Mouse (Mus musculus): ENCODE results near the gene Gm21985. TPM values are rescaled to one million over a fixed set of nuclear protein-coding genes. Genes with fewer than 3 reads are reported as not detected.
"Not testable (repeated sequence)": the region's sequence is repeated elsewhere in the genome, so short reads cannot be mapped to it uniquely, and the experiment has no call there.

The Gm21985 gene
- polyA plus RNA-seq, 1 experiment from 2014 or later = not detected

GRCm38 (mm10) chr2:112430403-112430802 lies 164.3 kb downstream of the Gm21985 start:
- TF ChIP-seq CTCF (IDR thresholded peaks at IDR 0.05; ENCODE audit: low read depth) = no peak
- Histone ChIP-seq H3K27ac (ENCODE audit: low read depth, low read length) (no peak overlapping the region), H3K27me3 (replicated peaks; ENCODE audit: control insufficient read depth, insufficient read depth, low read length) (no peaks in the 10 kb centered on the region), H3K4me1 (replicated peaks; ENCODE audit: control insufficient read depth, insufficient read depth, low read length) (no peaks in the 10 kb centered on the region), H3K9ac (ENCODE audit: low read depth, low read length) (no peak overlapping the region), H3K36me3 (ENCODE audit: control insufficient read depth, insufficient read depth) (no peaks in the 10 kb centered on the region), H3K9me3 (ENCODE audit: control insufficient read depth) (no peaks in the 10 kb centered on the region), H3K4me3 (ENCODE audit: low read depth, low read length) (no peak overlapping the region), H3K4me2 (replicated peaks; ENCODE audit: low read depth) (no peak overlapping the region)
- WGBS = 46% methylated on average over 5 of the region's 5 CpGs
- ATAC-seq = no peak

GRCm38 (mm10) chr2:112432523-112432922 lies 166.4 kb downstream of the Gm21985 start:
- Histone ChIP-seq H3K9ac (ENCODE audit: low read depth, low read length) (no peak overlapping the region), H3K9me3 (ENCODE audit: control insufficient read depth) (no peaks in the 10 kb centered on the region), H3K4me1 (replicated peaks; ENCODE audit: control insufficient read depth, insufficient read depth, low read length) (no peaks in the 10 kb centered on the region), H3K4me2 (replicated peaks; ENCODE audit: low read depth) (no peak overlapping the region), H3K4me3 (ENCODE audit: low read depth, low read length) (no peak overlapping the region), H3K36me3 (ENCODE audit: control insufficient read depth, insufficient read depth) (no peaks in the 10 kb centered on the region), H3K27ac (ENCODE audit: low read depth, low read length) (no peak overlapping the region), H3K27me3 (replicated peaks; ENCODE audit: control insufficient read depth, insufficient read depth, low read length) (no peaks in the 10 kb centered on the region)
- no peak for TF ChIP-seq CTCF (IDR thresholded peaks at IDR 0.05; ENCODE audit: low read depth)
- no peak for ATAC-seq
- WGBS = 90% methylated on average over 2 of the region's 2 CpGs

- ATAC-seq = 0 out of 2 replicates have a peak, but pooled peaks have one; percentile 33
- Histone ChIP-seq H3K36me3 (ENCODE audit: control insufficient read depth, insufficient read depth) (no peaks in the 10 kb centered on the region), H3K4me1 (replicated peaks; ENCODE audit: control insufficient read depth, insufficient read depth, low read length) (no peaks in the 10 kb centered on the region), H3K27me3 (replicated peaks; ENCODE audit: control insufficient read depth, insufficient read depth, low read length) (no peaks in the 10 kb centered on the region), H3K4me3 (ENCODE audit: low read depth, low read length) (no peak overlapping the region), H3K9ac (ENCODE audit: low read depth, low read length) (no peak overlapping the region), H3K27ac (ENCODE audit: low read depth, low read length) (no peak overlapping the region), H3K9me3 (ENCODE audit: control insufficient read depth) (no peaks in the 10 kb centered on the region), H3K4me2 (replicated peaks; ENCODE audit: low read depth) (no peak overlapping the region)
- 39% methylated on average over 2 of the region's 2 CpGs for WGBS
- TF ChIP-seq CTCF (IDR thresholded peaks at IDR 0.05; ENCODE audit: low read depth) = no peak
Observed at GRCm38 (mm10) chr2:112433359-112433758, 167.2 kb downstream of the Gm21985 start.

GRCm38 (mm10) chr2:112436292-112436691 lies 170.2 kb downstream of the Gm21985 start:
- no peak overlapping the region for H3K27ac ChIP-seq (ENCODE audit: low read depth, low read length)

GRCm38 (mm10) chr2:112437589-112437988 lies 171.5 kb downstream of the Gm21985 start:
- TF ChIP-seq CTCF (IDR thresholded peaks at IDR 0.05; ENCODE audit: low read depth) = no peak
- Histone ChIP-seq H3K4me1 (replicated peaks; ENCODE audit: control insufficient read depth, insufficient read depth, low read length) (no peaks in the 10 kb centered on the region), H3K27me3 (replicated peaks; ENCODE audit: control insufficient read depth, insufficient read depth, low read length) (no peaks in the 10 kb centered on the region), H3K9me3 (ENCODE audit: control insufficient read depth) (no peaks in the 10 kb centered on the region), H3K4me3 (ENCODE audit: low read depth, low read length) (no peak overlapping the region), H3K4me2 (replicated peaks; ENCODE audit: low read depth) (no peak overlapping the region), H3K36me3 (ENCODE audit: control insufficient read depth, insufficient read depth) (no peaks in the 10 kb centered on the region), H3K27ac (ENCODE audit: low read depth, low read length) (no peak overlapping the region), H3K9ac (ENCODE audit: low read depth, low read length) (no peak overlapping the region)
- 94% methylated on average over 2 of the region's 2 CpGs for WGBS
- no peak for ATAC-seq

More at GRCm38 (mm10) chr2:112436292-112436691, 170.2 kb downstream of the Gm21985 start:
- H3K9ac ChIP-seq (ENCODE audit: low read depth, low read length) = no peak overlapping the region
- ATAC-seq = no peak
- no peaks in the 10 kb centered on the region for H3K4me1 ChIP-seq (replicated peaks; ENCODE audit: control insufficient read depth, insufficient read depth, low read length)
- WGBS = 81% methylated on average over 4 of the region's 4 CpGs
- no peak for TF ChIP-seq CTCF (IDR thresholded peaks at IDR 0.05; ENCODE audit: low read depth)
- H3K4me2 ChIP-seq (replicated peaks; ENCODE audit: low read depth) = no peak overlapping the region
- H3K36me3 ChIP-seq (ENCODE audit: control insufficient read depth, insufficient read depth) = no peaks in the 10 kb centered on the region
- H3K9me3 ChIP-seq (ENCODE audit: control insufficient read depth) = no peaks in the 10 kb centered on the region
- no peaks in the 10 kb centered on the region for H3K27me3 ChIP-seq (replicated peaks; ENCODE audit: control insufficient read depth, insufficient read depth, low read length)
- no peak overlapping the region for H3K4me3 ChIP-seq (ENCODE audit: low read depth, low read length)

- no peak for ATAC-seq
- Histone ChIP-seq H3K4me3 (ENCODE audit: low read depth, low read length) (no peak overlapping the region), H3K4me1 (replicated peaks; ENCODE audit: control insufficient read depth, insufficient read depth, low read length) (no peaks in the 10 kb centered on the region), H3K36me3 (ENCODE audit: control insufficient read depth, insufficient read depth) (no peaks in the 10 kb centered on the region), H3K27me3 (replicated peaks; ENCODE audit: control insufficient read depth, insufficient read depth, low read length) (no peaks in the 10 kb centered on the region), H3K27ac (ENCODE audit: low read depth, low read length) (no peak overlapping the region), H3K4me2 (replicated peaks; ENCODE audit: low read depth) (no peak overlapping the region), H3K9me3 (ENCODE audit: control insufficient read depth) (no peaks in the 10 kb centered on the region), H3K9ac (ENCODE audit: low read depth, low read length) (no peak overlapping the region)
- 63% methylated on average over 2 of the region's 2 CpGs for WGBS
- TF ChIP-seq CTCF (IDR thresholded peaks at IDR 0.05; ENCODE audit: low read depth) = no peak
Observed at GRCm38 (mm10) chr2:112443491-112443890, 177.4 kb downstream of the Gm21985 start.

GRCm38 (mm10) chr2:112445511-112445910 lies 179.4 kb downstream of the Gm21985 start:
- Histone ChIP-seq H3K27me3 (replicated peaks; ENCODE audit: control insufficient read depth, insufficient read depth, low read length) (no peaks in the 10 kb centered on the region), H3K36me3 (ENCODE audit: control insufficient read depth, insufficient read depth) (no peaks in the 10 kb centered on the region), H3K4me3 (ENCODE audit: low read depth, low read length) (no peak overlapping the region), H3K4me2 (replicated peaks; ENCODE audit: low read depth) (no peak overlapping the region), H3K4me1 (replicated peaks; ENCODE audit: control insufficient read depth, insufficient read depth, low read length) (no peaks in the 10 kb centered on the region), H3K9me3 (ENCODE audit: control insufficient read depth) (no peaks in the 10 kb centered on the region), H3K9ac (ENCODE audit: low read depth, low read length) (no peak overlapping the region), H3K27ac (ENCODE audit: low read depth, low read length) (no peak overlapping the region)
- no peak for TF ChIP-seq CTCF (IDR thresholded peaks at IDR 0.05; ENCODE audit: low read depth)
- no peak for ATAC-seq

GRCm38 (mm10) chr2:112448046-112448445 lies 181.9 kb downstream of the Gm21985 start:
- 71% methylated on average over 4 of the region's 4 CpGs for WGBS
- not testable (repeated sequence) for ATAC-seq; H3K27ac ChIP-seq (ENCODE audit: low read depth, low read length)

More at GRCm38 (mm10) chr2:112448046-112448445, 181.9 kb downstream of the Gm21985 start:
- not testable (repeated sequence) for H3K4me2 ChIP-seq (replicated peaks; ENCODE audit: low read depth); H3K4me1 ChIP-seq (replicated peaks; ENCODE audit: control insufficient read depth, insufficient read depth, low read length); H3K9me3 ChIP-seq (ENCODE audit: control insufficient read depth); H3K27me3 ChIP-seq (replicated peaks; ENCODE audit: control insufficient read depth, insufficient read depth, low read length); H3K36me3 ChIP-seq (ENCODE audit: control insufficient read depth, insufficient read depth); H3K4me3 ChIP-seq (ENCODE audit: low read depth, low read length); H3K9ac ChIP-seq (ENCODE audit: low read depth, low read length)
